In genomic region chrX:85272296-85272695, GRCm38 (mm10) we compare ENCODE assay signal across 22 mouse cellular contexts. TPM values are rescaled to one million over a fixed set of nuclear protein-coding genes. Genes with fewer than 3 reads are reported as not detected.
DNase-seq lines count a peak whose midpoint lies in the region; ATAC-seq and TF ChIP-seq lines count a peak whose summit lies in the region.
"Had no signal": no experiment of that assay in that cellular context is flagged by ENCODE, and none has a peak within 500 bp of the region (broad histone marks: within the 10 kb centered on the region; RNA-seq: fewer than 3 reads in every experiment).

No protein-coding gene starts in this region.

- no peak overlapping the region for H3K9ac ChIP-seq in heart, postnatal 0 days (replicated peaks; ENCODE audit: low read depth, low read length)
- H3K9ac ChIP-seq in lung, embryonic 16.5 days (ENCODE audit: low read length): no peak overlapping the region
- no peak overlapping the region for H3K9ac ChIP-seq in intestine, postnatal 0 days (ENCODE audit: low read depth, low read length)
- H3K9ac ChIP-seq: liver, embryonic 13.5 days had no signal

- no peak overlapping the region for H3K27ac ChIP-seq in heart, postnatal 0 days (ENCODE audit: low read depth)
- no peak overlapping the region for H3K27ac ChIP-seq in lung, embryonic 16.5 days (ENCODE audit: low read length)
- no peak overlapping the region for H3K27ac ChIP-seq in intestine, postnatal 0 days (ENCODE audit: low read depth, low read length)
- H3K27ac ChIP-seq: hindbrain, embryonic 10.5 days; liver, embryonic 13.5 days had no signal

- no peaks in the 10 kb centered on the region for H3K27me3 ChIP-seq in heart, postnatal 0 days (ENCODE audit: control insufficient read depth, insufficient read depth, low read length)
- H3K27me3 ChIP-seq in lung, embryonic 16.5 days (ENCODE audit: control insufficient read depth, insufficient read depth, low read depth, low read length): no peaks in the 10 kb centered on the region
- H3K27me3 ChIP-seq in intestine, postnatal 0 days (replicated peaks; ENCODE audit: control insufficient read depth, insufficient read depth, low read length): no peaks in the 10 kb centered on the region
- H3K27me3 ChIP-seq: CH12.LX; liver, embryonic 13.5 days had no signal

- H3K9me3 ChIP-seq in heart, postnatal 0 days (replicated peaks; ENCODE audit: control insufficient read depth, low read length): no peaks in the 10 kb centered on the region
- no peaks in the 10 kb centered on the region for H3K9me3 ChIP-seq in lung, embryonic 16.5 days (ENCODE audit: control insufficient read depth, low read length)
- H3K9me3 ChIP-seq in intestine, postnatal 0 days (ENCODE audit: control insufficient read depth): no peaks in the 10 kb centered on the region
- H3K9me3 ChIP-seq: hindbrain, embryonic 10.5 days; liver, embryonic 13.5 days had no signal

- no peak for TF ChIP-seq EP300 in heart, postnatal 0 days (IDR thresholded peaks at IDR 0.05; ENCODE audit: low read depth)

- peak; percentile 3 for DNase-seq in adrenal gland, postnatal 10 days
- DNase-seq in adrenal gland, postnatal 14 days: no peak
- no peak for DNase-seq in heart, postnatal 0 days (ENCODE audit: low spot score)
- no peak for DNase-seq in heart, postnatal 36 days
- no peak for DNase-seq in lung, postnatal 14 days
- DNase-seq in cerebellum, adult 8-10 months: no peak
- DNase-seq: cerebellum, adult 18-20 months; gastrocnemius, postnatal 10 days; kidney, adult 18-20 months; liver, embryonic 13.5 days; right cerebral cortex, adult 18-20 months; spleen, adult 18-20 months had no signal

- no peak overlapping the region for H3K4me3 ChIP-seq in heart, postnatal 0 days (ENCODE audit: low read depth, low read length)
- no peak overlapping the region; the same call in 1 of the 2 replicates for H3K4me3 ChIP-seq in lung, embryonic 16.5 days (ENCODE audit: low read length)
- H3K4me3 ChIP-seq in intestine, postnatal 0 days (ENCODE audit: low read depth, low read length): no peak overlapping the region
- H3K4me3 ChIP-seq: erythroblast, embryonic 14.5 days; hindbrain, embryonic 10.5 days; liver, embryonic 13.5 days; megakaryocyte, embryonic 14.5 days had no signal

- intact Hi-C loops in heart, postnatal 36 days (cut with DNase I): no loop called here

- H3K36me3 ChIP-seq in heart, postnatal 0 days (replicated peaks; ENCODE audit: control insufficient read depth, insufficient read depth, low read length): no peaks in the 10 kb centered on the region
- no peaks in the 10 kb centered on the region for H3K36me3 ChIP-seq in lung, embryonic 16.5 days (ENCODE audit: control insufficient read depth, insufficient read depth, low read length)
- H3K36me3 ChIP-seq in intestine, postnatal 0 days (ENCODE audit: control insufficient read depth, insufficient read depth): no peaks in the 10 kb centered on the region
- H3K36me3 ChIP-seq: hindbrain, embryonic 10.5 days; liver, embryonic 13.5 days had no signal

- no peaks in the 10 kb centered on the region for H3K4me1 ChIP-seq in heart, postnatal 0 days (ENCODE audit: control insufficient read depth, insufficient read depth)
- H3K4me1 ChIP-seq in lung, embryonic 16.5 days (replicated peaks; ENCODE audit: control insufficient read depth, insufficient read depth, low read length): no peaks in the 10 kb centered on the region
- no peaks in the 10 kb centered on the region for H3K4me1 ChIP-seq in intestine, postnatal 0 days (replicated peaks; ENCODE audit: control insufficient read depth, insufficient read depth, low read length)
- H3K4me1 ChIP-seq: hindbrain, embryonic 10.5 days; liver, embryonic 13.5 days; megakaryocyte, embryonic 14.5 days had no signal

- 46% methylated on average over 6 of the region's 6 CpGs for WGBS in heart, postnatal 0 days
- 36% methylated on average over 6 of the region's 6 CpGs for WGBS in lung, embryonic 16.5 days
- WGBS in intestine, postnatal 0 days: 38% methylated on average over 6 of the region's 6 CpGs

- TF ChIP-seq CTCF in heart, postnatal 0 days (IDR thresholded peaks at IDR 0.05; ENCODE audit: low read depth): no peak
- TF ChIP-seq CTCF in intestine, postnatal 0 days (IDR thresholded peaks at IDR 0.05; ENCODE audit: low read depth): no peak

- ATAC-seq in heart, postnatal 0 days (ENCODE audit: insufficient read depth, low read depth): no peak
- no peak for ATAC-seq in lung, embryonic 16.5 days (ENCODE audit: low read depth)
- ATAC-seq in intestine, postnatal 0 days: peak; percentile 51; the same call in 1 of the 2 replicates
- ATAC-seq: activated CD4-positive, CD25-positive, alpha-beta regulatory T cell, adult 4 months had no signal

- peak overlapping the region; percentile 36; the same call in 1 of the 2 replicates for H3K4me2 ChIP-seq in heart, postnatal 0 days (ENCODE audit: low read depth, low read length)
- H3K4me2 ChIP-seq in lung, embryonic 16.5 days (ENCODE audit: low read depth, low read length): peak overlapping the region; percentile 20; the same call in 1 of the 2 replicates
- peak overlapping the region; percentile 48 for H3K4me2 ChIP-seq in intestine, postnatal 0 days (replicated peaks; ENCODE audit: low read depth)
- H3K4me2 ChIP-seq: liver, embryonic 13.5 days had no signal

RNA-seq across cellular contexts. Expression of gene Fthl17a, which starts 22.8 kb away (rescaled TPM):
- not detected for total RNA-seq in adrenal gland, postnatal 10 days (2021)
- total RNA-seq in adrenal gland, postnatal 14 days (2021): not detected in 2 replicates
- total RNA-seq in heart, postnatal 0 days (2014; rRNA removed; ENCODE audit: low replicate concordance): not detected in 2 replicates
- not detected in 2 replicates for polyA plus RNA-seq in heart, postnatal 0 days (2015; fragmentation: Nextera tagmentation; extraction: Ambion mirVana)
- total RNA-seq in heart, postnatal 36 days (2021): not detected
- not detected in 2 replicates for polyA plus RNA-seq in lung, embryonic 16.5 days (2015; fragmentation: Nextera tagmentation; extraction: Ambion mirVana)
- not detected in 2 replicates for polyA plus RNA-seq in intestine, postnatal 0 days (2015; fragmentation: Nextera tagmentation; extraction: Ambion mirVana)
- total RNA-seq: CH12.LX; gastrocnemius, postnatal 10 days; layer of hippocampus, postnatal 10 days; left cerebral cortex, postnatal 25 days; monocyte, adult 5-6 weeks had no signal
- polyA plus RNA-seq: activated CD4-positive, CD25-positive, alpha-beta regulatory T cell, adult 4 months; erythroblast, embryonic 14.5 days; hindbrain, embryonic 10.5 days; liver, embryonic 13.5 days had no signal
